Mouse (Mus musculus): ENCODE measurements around the gene Syde1.
"Not testable (repeated sequence)": the region's sequence is repeated elsewhere in the genome, so short reads cannot be mapped to it uniquely, and the experiment has no call there.

The Syde1 gene

DNA sequence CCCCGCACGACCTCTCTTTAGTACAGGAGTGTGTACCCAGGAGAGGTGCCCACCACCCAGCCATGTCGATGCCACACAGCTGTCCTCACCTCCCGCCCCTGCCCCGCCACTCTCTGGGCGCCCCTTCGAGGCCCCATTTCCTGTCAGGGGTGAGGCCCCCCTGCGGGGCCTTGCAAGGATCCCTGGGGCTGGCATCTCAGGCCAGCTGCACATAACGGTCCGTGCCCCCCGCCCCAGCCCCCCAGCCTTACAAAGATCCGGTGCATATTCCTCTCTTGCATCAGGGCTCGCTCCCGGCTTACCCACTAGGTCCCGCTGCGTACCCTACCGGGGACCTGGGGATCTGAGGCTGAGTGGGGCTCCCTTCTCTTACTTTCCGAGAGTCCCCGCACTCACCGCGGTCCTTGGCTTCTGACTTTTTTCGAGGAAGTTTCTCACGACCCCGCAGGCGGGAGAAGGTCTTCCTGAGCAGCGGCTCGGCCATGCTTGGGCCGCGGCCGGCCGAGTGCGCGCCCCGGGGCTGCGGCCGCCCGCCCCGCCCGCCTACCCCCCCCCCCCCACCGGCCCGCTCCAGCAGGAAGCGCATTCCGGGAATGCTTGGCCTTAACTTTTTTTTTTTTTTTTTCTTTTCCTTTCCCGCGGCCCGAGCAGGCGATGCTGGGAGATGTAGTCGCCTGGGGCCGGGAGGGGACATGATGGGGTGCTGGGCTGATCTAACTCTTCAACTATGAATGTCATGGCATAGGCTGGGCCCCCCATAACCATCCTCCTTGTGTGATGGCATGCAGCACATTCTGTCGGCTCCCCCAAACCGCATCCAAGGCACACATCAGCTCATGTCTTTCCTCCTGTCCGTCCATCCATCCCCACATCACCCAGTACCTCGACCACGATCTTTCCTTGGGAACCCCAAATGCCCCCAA lies at the start of gene Syde1:
Syde1 (minus strand) TSS at position 559 of the 923 bp plus-strand sequence.
- no peak for DNase-seq

DNA sequence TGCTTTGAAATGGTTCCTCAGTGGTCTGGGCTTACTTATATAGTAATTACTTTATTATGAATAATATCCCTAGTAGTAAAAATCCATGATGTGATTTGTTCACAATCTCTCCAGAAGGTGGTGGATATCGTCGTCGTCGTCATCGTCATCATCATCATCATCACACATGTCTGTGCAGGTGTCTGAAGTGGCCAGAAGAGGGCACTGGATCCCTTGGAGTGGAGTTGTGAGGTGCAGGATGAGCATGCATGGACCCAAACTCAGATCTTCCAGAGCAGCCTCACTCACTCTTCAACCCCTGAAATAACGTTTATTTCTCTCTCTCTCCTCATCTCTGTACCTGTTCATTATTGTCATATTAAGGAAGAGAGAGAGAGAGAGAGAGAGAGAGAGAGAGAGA lies 40.5 kb upstream of the Syde1 start:
- peak; percentile 26 for DNase-seq

DNA sequence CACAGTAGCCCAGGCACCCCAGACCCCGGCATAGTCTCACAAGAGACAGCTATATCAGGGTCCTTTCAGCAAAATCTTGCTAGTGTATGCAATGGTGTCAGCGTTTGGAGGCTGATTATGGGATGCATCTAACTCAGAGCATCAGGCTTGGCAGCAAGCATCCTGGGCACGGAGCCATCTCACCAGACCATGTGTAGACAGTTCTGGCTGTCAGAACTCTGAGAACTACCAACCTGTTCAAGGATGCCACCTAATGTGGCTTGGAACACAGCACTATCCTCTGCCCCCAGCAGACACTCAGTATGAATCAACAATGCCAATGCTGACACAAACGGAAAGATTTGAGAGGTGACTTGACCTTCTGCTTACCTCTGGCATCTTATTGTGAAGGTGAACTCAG lies 38.4 kb upstream of the Syde1 start:
- peak; percentile 64 for DNase-seq

DNA sequence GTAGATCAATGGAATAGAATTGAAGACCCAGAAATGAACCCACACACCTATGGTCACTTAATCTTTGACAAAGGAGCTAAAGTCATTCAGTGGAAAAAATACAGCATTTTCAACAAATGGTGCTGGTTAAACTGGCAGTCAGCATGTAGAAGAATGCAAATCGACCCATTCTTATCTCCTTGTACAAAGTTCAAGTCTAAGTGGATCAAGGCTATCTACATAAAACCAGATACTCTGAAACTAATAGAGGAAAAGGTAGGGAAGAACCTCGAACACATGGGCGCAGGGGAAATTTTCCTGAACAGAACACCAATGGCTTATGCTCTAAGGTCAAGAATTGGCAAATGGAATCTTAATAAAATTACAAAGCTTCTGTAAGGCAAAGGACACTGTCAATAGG lies 31.4 kb upstream of the Syde1 start:
- DNase-seq = not testable (repeated sequence)

DNA sequence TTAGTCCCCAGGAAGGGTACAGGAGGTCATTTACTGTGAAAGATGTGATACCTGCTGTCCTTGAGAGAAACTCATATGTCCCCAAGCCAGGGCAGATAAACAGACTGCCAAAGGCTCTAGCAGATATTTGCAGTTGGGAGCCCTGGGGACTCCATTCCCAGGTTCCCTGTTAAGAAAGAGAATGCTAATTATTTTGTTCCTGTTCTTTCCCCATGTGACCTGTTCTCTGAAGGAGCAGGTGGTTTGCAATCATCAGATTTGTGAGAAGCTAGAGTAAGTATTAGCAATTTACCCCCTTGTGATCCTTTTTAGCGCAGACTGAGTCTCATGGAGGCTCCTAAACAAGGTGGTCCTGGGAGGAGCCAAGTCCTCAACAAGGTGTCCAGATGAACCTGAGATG lies 26.2 kb upstream of the Syde1 start, which contains the start of gene Olfr1357:
Olfr1357 (minus strand) TSS at position 101 of the 400 bp plus-strand sequence.
- DNase-seq = no peak

DNA sequence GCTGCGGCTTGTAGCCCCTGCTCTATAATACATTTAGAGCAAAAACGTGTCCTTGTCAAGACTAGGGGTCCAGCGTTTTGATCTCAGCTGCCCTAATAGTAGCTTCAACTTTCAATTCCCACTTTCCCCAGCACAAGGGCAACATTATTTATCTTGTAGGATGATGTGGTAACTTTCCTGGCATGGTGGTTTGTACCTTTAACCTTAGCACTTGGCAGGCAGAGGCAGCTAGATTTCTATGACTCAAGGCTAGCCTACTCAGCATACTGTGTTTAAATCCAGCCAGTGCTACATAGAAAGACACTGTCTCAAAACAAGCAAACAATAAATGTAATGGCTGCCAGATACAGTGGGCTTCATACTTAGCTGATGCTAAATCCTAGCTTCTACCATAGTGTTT lies 15.8 kb upstream of the Syde1 start:
- no peak for DNase-seq

DNA sequence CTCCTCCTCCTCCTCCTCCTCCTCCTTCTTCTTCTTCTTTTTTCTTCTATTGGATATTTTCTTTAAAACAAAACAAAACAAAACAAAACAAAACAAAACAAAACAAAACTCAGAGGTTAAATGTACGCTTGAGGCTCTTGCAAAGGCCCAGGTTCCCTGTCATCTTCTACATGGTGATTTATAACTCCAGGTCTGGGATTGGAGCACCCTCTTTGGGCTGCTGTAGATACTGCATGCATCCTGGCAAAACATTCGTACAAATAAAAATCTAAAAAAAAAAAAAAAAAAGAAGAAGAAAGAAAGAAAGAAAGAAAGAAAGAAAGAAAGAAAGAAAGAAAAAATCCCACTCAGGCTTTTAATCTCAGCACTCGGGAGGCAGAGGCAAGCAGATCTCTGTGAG lies 13.3 kb upstream of the Syde1 start:
- peak; percentile 28 for DNase-seq

DNA sequence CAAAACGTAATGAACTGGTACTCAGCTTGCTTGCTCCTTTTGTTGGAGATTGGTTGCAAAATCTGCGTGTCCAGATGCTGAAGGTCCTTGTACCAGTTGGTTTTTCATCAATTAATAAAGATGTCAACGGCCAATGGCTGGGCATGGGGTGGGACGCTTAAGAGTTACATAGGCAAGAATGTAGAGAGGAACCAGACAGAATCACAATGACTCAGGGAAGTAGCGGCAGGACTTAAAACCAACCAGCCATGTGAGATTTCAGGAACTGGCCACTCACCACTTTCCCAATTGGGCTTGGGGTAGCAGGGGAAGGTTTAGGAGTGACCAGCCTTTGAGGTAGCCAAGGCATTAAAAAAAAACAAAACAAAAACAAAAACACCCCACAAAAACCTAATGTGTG lies 8.1 kb upstream of the Syde1 start:
- DNase-seq = no peak

DNA sequence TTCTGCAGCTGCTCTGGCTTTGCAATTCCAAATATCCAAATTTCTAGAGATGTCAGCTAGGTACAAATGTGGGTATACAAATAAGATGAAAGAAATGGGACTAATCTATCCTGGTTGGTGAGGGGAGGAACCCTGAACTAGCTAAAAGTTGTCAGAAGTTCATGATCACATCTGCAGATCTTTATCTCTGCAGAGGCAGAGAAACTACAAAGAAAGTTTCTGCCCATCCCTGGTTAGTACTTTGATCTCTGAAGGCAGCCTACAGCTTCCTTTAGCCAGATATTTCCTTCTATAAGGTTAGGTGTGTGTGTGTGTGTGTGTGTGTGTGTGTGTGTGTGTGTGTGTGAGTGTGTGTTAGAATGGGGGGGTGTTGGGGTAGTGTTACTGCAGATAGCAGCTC lies 2.8 kb upstream of the Syde1 start:
- no peak for DNase-seq

DNA sequence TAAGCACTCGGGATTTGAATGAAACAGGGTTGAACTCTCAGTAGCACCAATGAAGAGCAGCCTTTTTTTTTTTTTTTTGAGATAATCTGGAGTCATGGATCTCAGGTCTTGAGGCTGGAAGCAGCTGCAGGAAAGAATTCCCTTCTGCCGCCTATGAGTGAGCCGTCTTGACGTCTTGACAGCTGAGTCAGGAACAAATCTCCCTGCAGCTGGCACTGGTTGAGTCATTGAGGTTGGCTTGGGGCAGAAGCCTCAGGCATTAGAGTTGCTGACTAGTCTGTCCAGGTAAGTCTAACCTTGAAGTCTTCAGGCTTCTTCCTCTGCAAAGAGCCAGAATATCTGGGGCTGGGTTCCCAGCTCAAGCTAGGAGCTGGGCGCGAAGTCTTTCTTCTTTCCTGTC lies 2.4 kb upstream of the Syde1 start:
- no peak for DNase-seq

DNA sequence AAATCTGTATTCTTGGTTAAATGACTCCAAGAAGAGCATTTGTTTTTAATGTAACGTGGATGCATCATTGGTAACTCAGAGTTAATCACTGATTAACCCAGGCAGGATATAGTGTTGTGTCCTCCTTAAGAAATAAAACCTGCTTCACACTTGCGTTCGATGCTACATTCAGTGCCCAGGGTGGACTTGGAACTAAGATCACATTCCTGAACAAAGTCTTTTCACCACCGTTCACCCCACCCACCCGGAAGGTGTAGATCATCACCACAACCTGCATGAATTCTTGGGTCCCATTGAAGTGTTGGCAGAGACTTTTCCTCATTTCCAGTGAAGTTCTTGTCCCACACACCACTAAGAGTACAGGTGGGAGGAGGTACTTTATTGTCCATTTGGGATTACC lies 2.0 kb upstream of the Syde1 start:
- no peak for DNase-seq

DNA sequence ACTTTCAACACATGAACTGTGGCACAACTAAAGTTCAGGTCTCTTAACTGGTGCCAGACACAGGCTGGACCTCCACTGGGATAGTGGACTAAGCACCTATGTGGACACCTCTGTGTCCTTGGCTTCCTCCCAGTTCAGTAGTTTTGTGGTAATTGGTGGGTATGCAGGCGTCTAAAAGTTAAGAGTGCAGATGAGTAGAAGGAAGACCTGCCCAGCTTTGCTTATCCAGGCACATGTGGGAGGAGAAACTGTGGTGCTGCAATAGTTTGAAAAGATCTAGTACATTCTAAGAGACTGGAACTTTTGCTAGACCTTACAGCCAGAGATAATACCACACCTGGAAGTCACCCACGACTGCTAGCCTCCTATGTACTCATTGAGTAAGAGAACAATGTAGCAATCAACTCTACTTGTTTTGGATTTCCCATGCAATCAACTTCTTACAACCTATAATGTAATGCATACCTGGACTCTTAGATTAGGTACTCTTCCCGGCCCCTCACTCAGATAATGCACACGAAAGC lies 1.2 kb upstream of the Syde1 start:
- DNase-seq = no peak

DNA sequence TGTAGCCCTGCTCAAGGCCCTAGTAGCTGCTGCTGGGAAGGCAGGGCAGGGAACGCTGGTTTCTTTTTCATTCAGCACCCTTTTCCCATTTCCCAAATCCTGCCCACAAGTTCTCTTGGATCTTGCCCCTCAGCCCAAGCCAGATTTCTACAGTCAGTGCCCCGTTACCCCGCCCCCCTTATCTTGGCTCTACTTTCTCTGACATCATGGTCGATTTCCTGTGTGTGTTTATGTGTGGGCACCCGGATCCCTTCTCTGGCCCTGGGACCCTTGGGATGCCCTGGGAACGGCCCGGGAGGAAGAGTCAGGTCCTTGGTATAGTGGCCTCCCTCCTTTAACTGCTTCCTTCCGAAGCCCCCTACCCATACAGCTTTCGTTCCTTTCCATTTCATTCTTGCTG lies 1.0 kb downstream of the Syde1 start:
- DNase-seq = no peak

DNA sequence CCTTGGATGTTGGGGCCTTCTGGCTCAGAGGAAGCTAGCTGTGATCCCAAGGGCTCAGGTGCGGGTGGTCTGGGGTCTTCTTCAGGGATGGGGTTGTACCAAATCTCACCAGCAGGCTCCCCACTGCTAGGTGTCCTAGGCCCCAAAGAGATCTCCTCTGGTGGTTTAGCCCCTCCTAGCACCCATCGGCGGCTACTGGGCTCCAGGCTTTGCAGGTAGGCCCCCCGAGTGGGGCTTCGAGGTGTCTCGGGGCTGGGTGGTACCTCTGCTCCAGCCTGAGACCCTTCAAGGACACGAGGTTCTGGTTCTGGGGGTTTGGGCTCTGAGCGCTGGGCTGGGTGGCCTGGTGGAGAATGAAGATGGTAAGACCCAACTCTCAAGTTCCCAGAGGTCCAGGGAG lies 1.9 kb downstream of the Syde1 start:
- DNase-seq = no peak

DNA sequence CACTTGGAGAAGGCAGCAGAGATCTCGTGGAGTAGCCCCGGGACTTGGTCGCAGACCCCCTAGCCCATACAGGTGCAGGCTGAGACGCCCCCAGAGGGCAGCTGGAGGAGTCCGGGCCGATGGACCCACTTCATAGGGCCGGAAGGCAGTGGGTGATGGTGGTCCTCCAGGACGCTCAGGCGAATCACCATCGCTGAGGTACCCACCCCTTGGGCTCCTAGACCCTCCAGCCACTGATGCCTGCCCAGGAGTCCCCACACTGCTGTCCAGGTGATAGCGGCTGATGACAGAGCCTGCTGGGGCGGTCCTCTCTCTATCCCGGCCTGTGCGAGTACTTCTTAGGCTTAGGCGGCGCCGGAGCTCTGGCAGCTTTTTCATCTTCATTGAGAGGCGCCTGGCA lies 2.5 kb downstream of the Syde1 start:
- no peak for DNase-seq

DNA sequence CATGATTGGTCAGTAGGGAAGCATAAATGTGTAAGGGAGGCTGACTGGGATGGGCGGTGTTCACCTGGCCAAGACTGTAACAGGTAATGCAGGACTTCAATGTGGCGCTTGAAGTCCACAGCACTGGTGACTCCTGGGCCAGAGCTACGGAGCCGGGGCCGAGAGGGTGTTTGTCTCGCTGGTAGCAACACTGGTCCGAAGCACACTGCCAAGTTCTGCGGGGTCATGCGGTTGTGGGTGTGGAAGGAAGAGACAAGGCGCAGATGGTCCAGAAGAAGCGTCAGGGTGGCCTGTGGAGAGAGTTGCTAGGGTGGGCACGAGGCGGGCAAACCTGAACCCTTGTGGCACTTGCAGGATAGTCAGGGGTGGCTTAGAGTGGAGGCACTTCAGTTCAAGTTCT lies 5.7 kb downstream of the Syde1 start:
- DNase-seq = no peak

DNA sequence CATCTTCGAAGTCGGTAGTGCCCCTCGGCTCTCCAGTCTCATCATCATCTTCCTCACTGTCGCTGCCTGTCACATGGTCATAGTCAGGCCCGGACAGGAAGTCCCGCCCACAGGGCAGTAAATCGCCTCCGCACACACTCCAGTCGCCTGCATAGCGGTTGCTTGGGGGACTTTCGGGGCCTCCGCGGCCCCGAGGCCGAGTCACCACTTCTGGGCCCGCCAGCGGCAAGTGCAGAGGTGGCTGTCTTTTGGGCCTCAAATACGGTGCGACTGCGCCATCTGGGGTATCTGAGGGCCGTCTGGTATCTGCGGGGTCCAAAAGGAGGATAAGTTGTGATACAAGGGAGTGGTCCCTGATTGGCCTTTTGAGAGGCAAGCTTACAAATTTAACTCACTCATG lies 6.2 kb downstream of the Syde1 start:
- no peak for DNase-seq

DNA sequence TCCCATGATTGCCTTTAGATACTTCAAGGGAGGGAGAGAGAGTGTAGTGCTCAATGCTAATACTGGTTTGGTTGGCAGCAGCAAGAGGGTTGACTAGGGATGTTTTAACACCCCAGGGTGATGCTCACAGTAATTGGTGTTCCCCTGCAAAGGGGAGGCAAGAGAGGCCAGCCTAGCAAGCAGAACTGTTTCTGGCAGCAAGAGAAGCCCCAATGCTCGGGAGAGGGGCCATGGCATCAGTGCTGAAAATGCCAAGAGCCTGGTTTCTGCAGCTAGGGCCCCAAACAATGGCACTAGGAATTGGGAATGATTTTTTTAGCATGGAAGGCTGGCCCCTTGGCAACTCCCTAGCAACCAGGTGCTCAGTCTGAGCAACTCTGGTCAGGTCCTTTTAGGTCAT lies 6.8 kb downstream of the Syde1 start:
- no peak for DNase-seq

DNA sequence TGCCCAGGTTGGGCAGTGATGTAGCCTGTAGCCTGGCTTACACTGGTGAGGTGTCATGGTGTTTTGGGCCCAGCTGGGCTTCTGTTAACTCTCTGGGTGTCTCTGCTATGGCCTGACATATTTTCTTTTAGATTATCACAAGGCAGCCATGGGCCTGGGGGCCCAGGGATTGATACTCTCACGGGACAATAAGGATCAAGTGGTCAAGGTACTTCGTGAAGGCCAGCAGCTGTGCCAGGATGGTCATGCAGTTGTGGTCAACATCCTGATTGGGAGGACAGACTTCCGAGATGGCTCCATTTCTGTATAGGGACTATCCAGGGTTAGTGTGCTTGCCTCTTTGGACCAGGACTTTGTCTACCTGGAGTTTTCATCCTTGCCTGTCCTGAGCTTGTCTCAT lies 7.8 kb downstream of the Syde1 start:
- no peak for DNase-seq

DNA sequence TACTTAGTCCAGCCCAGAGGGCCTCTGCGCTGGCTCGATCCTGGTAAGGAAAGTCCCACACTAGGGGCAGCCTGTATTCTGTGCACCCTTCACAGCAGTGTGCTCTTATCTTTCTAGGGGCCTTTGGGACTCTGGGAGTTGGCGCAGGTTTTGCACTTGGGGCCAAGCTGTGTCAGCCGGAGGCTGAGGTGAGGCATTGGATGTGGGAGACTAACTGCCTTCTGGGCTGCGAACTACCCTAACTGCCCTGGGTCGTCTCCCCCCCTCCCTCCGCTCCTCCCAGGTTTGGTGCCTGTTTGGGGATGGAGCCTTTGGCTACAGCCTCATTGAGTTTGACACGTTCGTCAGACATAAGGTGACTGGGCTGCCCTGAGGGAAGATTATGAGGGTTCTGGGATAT lies 8.4 kb downstream of the Syde1 start:
- no peak for DNase-seq

DNA sequence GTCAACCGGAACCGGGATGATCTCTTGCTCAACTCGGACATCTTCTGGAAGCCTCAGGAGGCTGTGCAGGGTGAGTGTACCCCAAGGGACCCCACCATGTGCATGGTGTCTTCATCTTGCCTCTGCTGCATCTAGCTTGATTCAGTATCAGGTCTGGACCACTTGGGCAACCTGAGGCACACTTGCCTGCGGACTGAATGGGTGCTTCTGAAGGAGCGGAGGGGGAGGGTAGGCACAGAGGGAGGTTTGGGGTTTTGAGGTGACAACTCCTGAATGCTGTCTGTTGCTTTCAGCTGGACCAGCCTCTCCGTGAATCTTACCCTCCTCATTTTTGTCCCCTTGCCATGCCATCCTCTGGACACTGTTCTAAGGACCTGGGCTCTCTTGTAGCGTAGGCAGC lies 10.6 kb downstream of the Syde1 start:
- DNase-seq = no peak

DNA sequence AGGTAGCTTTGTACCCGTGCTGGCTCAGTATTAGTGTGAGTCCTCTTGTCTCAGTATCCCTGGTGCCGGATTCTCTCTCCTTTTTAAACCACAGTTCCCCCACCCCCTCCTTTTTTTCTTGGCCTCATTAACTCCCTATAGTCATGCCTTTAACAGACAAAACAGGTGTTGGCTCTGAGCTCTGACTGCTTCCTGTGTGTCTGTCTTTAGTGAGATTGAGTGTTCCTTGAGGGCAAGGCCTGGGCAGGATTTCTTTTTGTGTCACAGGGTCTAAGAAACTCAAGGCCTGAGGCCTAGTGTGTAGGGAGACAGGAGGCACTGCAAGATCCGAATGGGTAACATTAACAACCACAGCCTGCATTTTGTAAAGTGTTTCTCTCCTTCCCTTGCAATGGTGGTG lies 13.6 kb downstream of the Syde1 start:
- no peak for DNase-seq

DNA sequence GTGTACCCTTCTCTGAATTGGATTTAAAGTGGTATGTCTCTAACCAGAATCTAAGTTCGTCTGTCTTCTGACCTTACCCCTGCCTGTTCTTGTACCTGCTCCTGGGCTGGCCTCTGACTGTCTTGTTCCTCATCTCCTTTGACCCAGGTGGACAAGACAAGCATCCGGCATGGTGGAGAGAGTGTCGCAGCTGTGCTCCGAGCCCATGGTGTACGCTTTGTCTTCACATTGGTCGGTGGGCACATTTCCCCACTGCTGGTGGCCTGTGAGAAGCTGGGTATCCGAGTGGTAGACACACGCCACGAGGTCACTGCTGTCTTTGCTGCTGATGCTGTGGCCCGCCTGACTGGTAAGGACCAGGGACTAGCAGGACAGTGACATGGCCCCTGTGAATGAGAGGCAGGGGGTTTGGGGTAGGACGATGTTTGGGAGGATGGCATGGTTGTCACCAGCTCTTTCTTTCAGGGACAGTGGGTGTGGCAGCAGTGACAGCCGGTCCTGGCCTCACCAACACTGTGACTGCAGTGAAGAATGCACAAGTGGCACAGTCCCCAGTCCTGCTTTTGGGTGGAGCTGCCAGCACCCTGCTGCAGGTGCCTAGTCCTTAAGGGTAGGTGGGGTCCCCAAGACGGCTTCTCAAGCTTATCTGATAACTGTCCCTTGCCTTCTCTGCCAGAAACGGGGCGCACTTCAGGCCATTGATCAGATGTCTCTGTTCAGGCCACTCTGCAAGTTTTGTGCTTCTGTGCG lies 15.2 kb downstream of the Syde1 start:
- no peak for DNase-seq

DNA sequence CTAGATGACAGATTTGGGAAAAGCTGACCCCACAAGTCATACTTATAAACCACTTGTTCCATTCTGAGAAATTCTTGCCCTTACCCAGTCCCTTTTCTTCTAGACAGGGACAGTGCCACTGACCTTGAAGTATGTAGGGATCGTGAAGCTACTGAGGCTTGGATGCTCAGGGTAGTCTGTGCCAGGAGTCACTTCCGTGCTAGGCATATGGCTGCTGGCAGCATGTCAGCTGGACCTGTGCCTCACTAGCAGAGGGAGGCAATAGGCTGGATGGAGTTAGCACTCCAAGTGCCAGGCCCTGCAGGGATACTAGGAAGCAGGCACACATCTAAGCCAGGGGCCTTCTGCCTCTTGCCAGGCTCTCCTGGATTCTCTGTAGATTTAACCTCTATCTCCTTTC lies 16.1 kb downstream of the Syde1 start:
- DNase-seq = peak; percentile 54

Data from right cerebral cortex, postnatal 4 days (tissue).